Mouse (Mus musculus) CD4-positive, CD25-positive, alpha-beta regulatory T cell, adult 2 months (primary cell): Measurements from ENCODE around the gene Eif3j1.
"Not testable (repeated sequence)": the region's sequence is repeated elsewhere in the genome, so short reads cannot be mapped to it uniquely, and the experiment has no call there.

Experiments
- DNase-seq: peaks from one replicate; pipeline ENCODE4 v3.0.0-alpha.2; 2012; ENCODE audit warnings: low read depth, low spot score

Eif3j1 gene

DNA sequence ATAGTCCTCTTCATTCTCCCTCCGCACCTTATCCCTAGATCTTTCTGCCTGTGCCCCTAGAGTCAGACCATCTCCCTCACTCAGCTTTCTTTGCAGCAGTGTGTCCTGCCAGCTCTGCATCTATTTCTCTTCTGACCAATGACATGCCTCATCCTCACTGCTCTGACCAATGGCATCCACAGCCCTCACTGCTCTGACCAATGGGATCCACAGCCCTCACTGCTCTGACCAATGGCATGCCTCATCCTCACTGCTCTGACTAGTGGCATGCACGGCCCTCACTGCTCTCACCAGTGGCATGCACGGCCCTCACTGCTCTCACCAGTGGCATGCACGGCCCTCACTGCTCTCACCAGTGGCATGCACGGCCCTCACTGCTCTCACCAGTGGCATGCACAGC is 69.3 kb downstream of the Eif3j1 start:
- DNase-seq: not testable (repeated sequence)

GRCm38 (mm10) chr2:122102070-122102469 is 73.7 kb downstream of the Eif3j1 start:
- peak; percentile 77 for DNase-seq
